Mouse (Mus musculus) common myeloid progenitor, adult 5-6 weeks (primary cell): Measurements from ENCODE around the gene Pde8b. TPM values are rescaled to one million over a fixed set of nuclear protein-coding genes. Genes with fewer than 3 reads are reported as not detected.

Experiments used
- ATAC-seq: replicated peaks from 2 replicates; pipeline ENCODE4 v1.8.0; 2016; ENCODE audit warnings: low read depth, mild to moderate bottlenecking, moderate TSS enrichment, inconsistent platforms; ENCODE audit not compliant: poor library complexity, severe bottlenecking
- total RNA-seq: library from RNA; stranded (forward); fragments of 200-1000, 187-1606 nt; gene quantifications from 2 replicates; pipeline ENCODE4 v1.2.3, GENCODE M21; 2017

The Pde8b gene
- total RNA-seq, 1 experiment from 2014 or later = 0.87 TPM

- 0 out of 2 replicates have a peak, but pooled peaks have one; percentile 25 for ATAC-seq
Measured at GRCm38 (mm10) chr13:95091546-95092445, 158.3 kb downstream of the Pde8b start.

- no peak for ATAC-seq
Measured at GRCm38 (mm10) chr13:95087358-95087787, 162.8 kb downstream of the Pde8b start.

- ATAC-seq = no peak
Measured at GRCm38 (mm10) chr13:95086033-95086432, 164.1 kb downstream of the Pde8b start.

GRCm38 (mm10) chr13:95082611-95083010, 167.5 kb downstream of the Pde8b start:
- no peak for ATAC-seq

- no peak for ATAC-seq
Measured at GRCm38 (mm10) chr13:95081082-95081481, 169.1 kb downstream of the Pde8b start.

GRCm38 (mm10) chr13:95078492-95078891, 171.6 kb downstream of the Pde8b start:
- 0 out of 2 replicates have a peak, but pooled peaks have one; percentile 22 for ATAC-seq

GRCm38 (mm10) chr13:95077688-95078087, 172.4 kb downstream of the Pde8b start:
- ATAC-seq = peak; percentile 68

- no peak for ATAC-seq
Measured at GRCm38 (mm10) chr13:95076142-95076541, 174.0 kb downstream of the Pde8b start.

- no peak for ATAC-seq
Measured at GRCm38 (mm10) chr13:95073445-95074172, 176.5 kb downstream of the Pde8b start.

- no peak for ATAC-seq
Measured at GRCm38 (mm10) chr13:95070268-95070667, 179.9 kb downstream of the Pde8b start.

- no peak; the same call in 1 of the 2 replicates for ATAC-seq
Measured at GRCm38 (mm10) chr13:95067854-95068253, 182.3 kb downstream of the Pde8b start.

GRCm38 (mm10) chr13:95063390-95064017, 186.6 kb downstream of the Pde8b start:
- no peak for ATAC-seq

- no peak for ATAC-seq
Measured at GRCm38 (mm10) chr13:95058885-95059284, 191.3 kb downstream of the Pde8b start.

GRCm38 (mm10) chr13:95056501-95057280, 193.4 kb downstream of the Pde8b start:
- ATAC-seq = no peak

GRCm38 (mm10) chr13:95055742-95056388, 194.3 kb downstream of the Pde8b start:
- no peak for ATAC-seq

- no peak for ATAC-seq
Measured at GRCm38 (mm10) chr13:95052421-95052820, 197.7 kb downstream of the Pde8b start.

- ATAC-seq = no peak
Measured at GRCm38 (mm10) chr13:95050398-95050797, 199.7 kb downstream of the Pde8b start.

GRCm38 (mm10) chr13:95044108-95044507, 206.0 kb downstream of the Pde8b start:
- ATAC-seq = no peak

GRCm38 (mm10) chr13:95040140-95040738, 209.9 kb downstream of the Pde8b start:
- ATAC-seq = no peak
